ENCODE assay signal across 28 mouse cellular contexts in genomic region chr15:81177860-81178259, GRCm38 (mm10). TPM values are rescaled to one million over a fixed set of nuclear protein-coding genes. Genes with fewer than 3 reads are reported as not detected.
DNase-seq lines count a peak whose midpoint lies in the region; ATAC-seq lines count a peak whose summit lies in the region.
"Had no signal": no experiment of that assay in that cellular context is flagged by ENCODE, and none has a peak within 500 bp of the region (broad histone marks: within the 10 kb centered on the region; RNA-seq: fewer than 3 reads in every experiment).

No protein-coding gene starts in this region.

- no peaks in the 10 kb centered on the region for H3K27me3 ChIP-seq in heart, embryonic 14.5 days (ENCODE audit: control insufficient read depth, insufficient read depth, low read length)
- H3K27me3 ChIP-seq: heart, embryonic 15.5 days; hindbrain, embryonic 13.5 days; kidney, embryonic 15.5 days; limb, embryonic 15.5 days; neural tube, embryonic 12.5 days had no signal

- H3K27ac ChIP-seq in heart, embryonic 14.5 days (replicated peaks in 1 of 2; ENCODE audit: control insufficient read depth in 1 of 2, insufficient read depth in 1 of 2, low read depth in 2 of 2, low read length in 2 of 2), result peak overlapping the region in 1 of 2 experiments; percentile 14; a peak in 1 of 4 replicates
- H3K27ac ChIP-seq: embryonic facial prominence, embryonic 10.5 days; heart, embryonic 15.5 days; kidney, embryonic 15.5 days; limb, embryonic 15.5 days; liver, embryonic 14.5 days; neural tube, embryonic 12.5 days had no signal

- no peak for DNase-seq in heart, postnatal 4 days
- peak; percentile 23 to 42 for DNase-seq in left cerebral cortex, adult 9 months (ENCODE audit: low spot score in 2 of 2)
- no peak for DNase-seq in left cerebral cortex, adult 8-10 months (ENCODE audit: low spot score in 2 of 2)
- DNase-seq in brain, adult 2 months (ENCODE audit: low read depth, low spot score), result peak; percentile 73
- peak; percentile 28 for DNase-seq in telencephalon, adult 2 months (ENCODE audit: low read depth, low spot score)
- no peak for DNase-seq in adrenal gland, adult (ENCODE audit: inconsistent age in 2 of 2, low spot score in 1 of 2)
- DNase-seq: adrenal gland, postnatal 25 days; cerebellum, adult 11-12 months; cerebellum, postnatal 10 days; kidney, adult 11 months; kidney, postnatal 36 days; left cerebral cortex, postnatal 4 days; lung, embryonic 14.5 days; lung, postnatal 36 days; midbrain, embryonic 14.5 days; retina, postnatal 1 day; thymus, adult 2 months; thymus, postnatal 4 days had no signal

- no peak overlapping the region for H3K4me3 ChIP-seq in heart, embryonic 14.5 days (ENCODE audit: control insufficient read depth in 1 of 2, insufficient read depth in 1 of 2, low read depth in 1 of 2, low read length in 2 of 2)
- H3K4me3 ChIP-seq: embryonic facial prominence, embryonic 10.5 days; heart, embryonic 15.5 days; hindbrain, embryonic 13.5 days; kidney, embryonic 15.5 days; limb, embryonic 15.5 days; neural tube, embryonic 12.5 days had no signal

- no peaks in the 10 kb centered on the region for H3K36me3 ChIP-seq in heart, embryonic 14.5 days (ENCODE audit: control insufficient read depth, insufficient read depth, low read length)
- H3K36me3 ChIP-seq: heart, embryonic 15.5 days; limb, embryonic 15.5 days had no signal

- H3K9me3 ChIP-seq in heart, embryonic 14.5 days (ENCODE audit: control insufficient read depth, low read length), result no peaks in the 10 kb centered on the region
- H3K9me3 ChIP-seq: embryonic facial prominence, embryonic 10.5 days; heart, embryonic 15.5 days; hindbrain, embryonic 13.5 days; kidney, embryonic 15.5 days; limb, embryonic 15.5 days; neural tube, embryonic 12.5 days had no signal

- WGBS in heart, embryonic 14.5 days, result 72% methylated on average over 7 of the region's 7 CpGs

- no peak overlapping the region for H3K4me2 ChIP-seq in heart, embryonic 14.5 days (ENCODE audit: low read length)
- H3K4me2 ChIP-seq: hindbrain, embryonic 13.5 days; kidney, embryonic 15.5 days; limb, embryonic 15.5 days; lung, embryonic 14.5 days; neural tube, embryonic 12.5 days had no signal

- H3K4me1 ChIP-seq in heart, embryonic 14.5 days (ENCODE audit: control insufficient read depth in 2 of 2, insufficient read depth in 2 of 2, low read length in 2 of 2), result peaks cover 29 to 54% of the 10 kb centered on the region in 2 experiments
- H3K4me1 ChIP-seq: neural tube, embryonic 12.5 days had no signal

- no peak for ATAC-seq in heart, embryonic 14.5 days (ENCODE audit: insufficient number of reproducible peaks, insufficient read depth, low FRiP score, low read depth)
- ATAC-seq: forebrain, embryonic 16.5 days had no signal

- peak overlapping the region; percentile 12; the same call in 1 of the 2 replicates for H3K9ac ChIP-seq in heart, embryonic 14.5 days (ENCODE audit: low read length)
- H3K9ac ChIP-seq: heart, embryonic 15.5 days; hindbrain, embryonic 13.5 days; kidney, embryonic 15.5 days; limb, embryonic 15.5 days; liver, embryonic 14.5 days; lung, embryonic 14.5 days; neural tube, embryonic 12.5 days had no signal

RNA-seq across cellular contexts. Expression of gene Mrtfa, which starts 12.7 kb away (rescaled TPM):
- 14.4 and 14.7 TPM in 2 replicates for polyA plus RNA-seq in heart, embryonic 14.5 days (2014; fragmentation: Nextera tagmentation; extraction: Ambion mirVana)
- total RNA-seq in heart, postnatal 4 days (2021), result 10 to 100 TPM; 17.5 to 17.7 TPM
- 10 to 100 TPM; 64.2 to 70.5 (median 64.9) TPM for total RNA-seq in left cerebral cortex, adult 8-10 months (2022)

RNA-seq across cellular contexts. Expression of gene Mchr1, which starts 57.4 kb away (rescaled TPM):
- polyA plus RNA-seq in heart, embryonic 14.5 days (2014; fragmentation: Nextera tagmentation; extraction: Ambion mirVana), result not detected in 2 replicates
- not detected for total RNA-seq in heart, postnatal 4 days (2021)
- 10 to 100 TPM; 23.9 to 29.4 (median 27.6) TPM for total RNA-seq in left cerebral cortex, adult 8-10 months (2022)
- total RNA-seq: megakaryocyte-erythroid progenitor cell, adult 5-6 weeks had no signal

Comparison
In these comparisons a context has a peak if more than half of its experiments do, and no peak if none do; other contexts are left out.
1. DNase-seq: peak in left cerebral cortex, adult 9 months (2 of 2), brain, adult 2 months (single experiment) and telencephalon, adult 2 months (single experiment); none in heart, postnatal 4 days (single experiment), left cerebral cortex, adult 8-10 months (0 of 2) and adrenal gland, adult (0 of 2).
2. RNA of gene Mchr1, which starts 57.4 kb away (total RNA-seq): 23.9 to 29.4 TPM in left cerebral cortex, adult 8-10 months; not detected in heart, postnatal 4 days; every median in the first group is over 10 times any median in the second.